Mouse (Mus musculus) small intestine, adult 2 months (tissue): Measurements from ENCODE around the gene Mypn. TPM values are rescaled to one million over a fixed set of nuclear protein-coding genes. Genes with fewer than 3 reads are reported as not detected.

Source experiments
- H3K27ac ChIP-seq: fragments of 200-500 bp; 2 replicates; pipeline ENCODE4 v1.5.1; 2012; ENCODE audit warnings: low read depth, low read length, control low read depth, inconsistent platforms; ENCODE audit not compliant: insufficient read depth
- H3K27me3 ChIP-seq: fragments of 200-500 bp; 2 replicates; pipeline ENCODE4 v1.6.1; 2012; ENCODE audit warnings: mild to moderate bottlenecking, moderate library complexity, low read length, inconsistent platforms; ENCODE audit not compliant: control insufficient read depth, insufficient read depth
- H3K36me3 ChIP-seq: fragments of 200-500 bp; 2 replicates; pipeline ENCODE4 v1.6.1; 2012; ENCODE audit warnings: mild to moderate bottlenecking, low read length, control low read depth, inconsistent platforms; ENCODE audit not compliant: control insufficient read depth, insufficient read depth
- H3K4me1 ChIP-seq: fragments of 200-500 bp; 2 replicates; pipeline ENCODE4 v1.6.1; 2012; ENCODE audit warnings: low read length, inconsistent platforms, mixed read lengths; ENCODE audit not compliant: control insufficient read depth, insufficient read depth, insufficient read length
- H3K4me3 ChIP-seq: fragments of 200-500 bp; 2 replicates; pipeline ENCODE4 v1.5.1; 2012; ENCODE audit warnings: low read depth, mild to moderate bottlenecking, control low read depth, inconsistent platforms, low read length, moderate library complexity
- CTCF ChIP-seq: fragments of 200-500 bp; IDR thresholded peaks from 2 replicates; pipeline ENCODE4 v1.5.1; 2012; ENCODE audit warnings: low read depth, mild to moderate bottlenecking, control low read depth, inconsistent platforms, low read length, moderate library complexity, mixed read lengths; ENCODE audit not compliant: insufficient replicate concordance, insufficient read length; ENCODE audit errors: extremely low read depth
- POLR2A ChIP-seq: fragments of 200-500 bp; IDR thresholded peaks from 2 replicates; pipeline ENCODE4 v1.6.1; 2012; ENCODE audit warnings: low read depth, mild to moderate bottlenecking, control low read depth, inconsistent platforms, low read length, moderate library complexity
- WGBS: fragments of 180-500 bp; shearing (Covaris S2); methylation state at CpG from one replicate; pipeline ENCODE4 v1.1.7; 2018; 5-methylcytosine and 5-hydroxymethylcytosine counted together
- polyA plus RNA-seq: library from polyadenylated mRNA; depleted of rRNA; stranded (reverse); fragments of >200 nt; gene quantifications from 2 replicates; pipeline ENCODE4 v1.2.3, GENCODE M21; 2012

The Mypn gene
- polyA plus RNA-seq, 1 experiment: 0.05 TPM

- no peaks in the 10 kb centered on the region for H3K36me3 ChIP-seq
- no peaks in the 10 kb centered on the region for H3K27me3 ChIP-seq
- no peak overlapping the region for H3K4me3 ChIP-seq
- H3K27ac ChIP-seq: no peak overlapping the region
- no peaks in the 10 kb centered on the region for H3K4me1 ChIP-seq
- TF ChIP-seq CTCF (no peak), POLR2A (no peak)
- WGBS: 49% methylated on average over 11 of the region's 11 CpGs
Measured at GRCm38 (mm10) chr10:63125343-63125742, 78.4 kb downstream of the Mypn start.

GRCm38 (mm10) chr10:63124016-63124415 lies 79.7 kb downstream of the Mypn start:
- 91% methylated on average over 10 of the region's 10 CpGs for WGBS
- TF ChIP-seq CTCF: no peak
- Histone ChIP-seq H3K4me3 (no peak overlapping the region), H3K27ac (no peak overlapping the region), H3K36me3 (no peaks in the 10 kb centered on the region), H3K27me3 (no peaks in the 10 kb centered on the region), H3K4me1 (no peaks in the 10 kb centered on the region)

- H3K27ac ChIP-seq: no peak overlapping the region
- H3K36me3 ChIP-seq: no peaks in the 10 kb centered on the region
- 81% methylated on average over 8 of the region's 8 CpGs for WGBS
- H3K4me3 ChIP-seq: no peak overlapping the region
- TF ChIP-seq CTCF: no peak
- no peaks in the 10 kb centered on the region for H3K27me3 ChIP-seq
- no peaks in the 10 kb centered on the region for H3K4me1 ChIP-seq
Measured at GRCm38 (mm10) chr10:63123141-63123540, 80.6 kb downstream of the Mypn start.

GRCm38 (mm10) chr10:63122516-63122915 lies 81.2 kb downstream of the Mypn start:
- H3K36me3 ChIP-seq: no peaks in the 10 kb centered on the region
- H3K27ac ChIP-seq: no peak overlapping the region
- no peaks in the 10 kb centered on the region for H3K27me3 ChIP-seq
- WGBS: 21% methylated on average over 8 of the region's 8 CpGs
- TF ChIP-seq CTCF (no peak), POLR2A (no peak)
- no peak overlapping the region for H3K4me3 ChIP-seq
- no peaks in the 10 kb centered on the region for H3K4me1 ChIP-seq

- Histone ChIP-seq H3K4me1 (no peaks in the 10 kb centered on the region), H3K27me3 (no peaks in the 10 kb centered on the region), H3K4me3 (no peak overlapping the region), H3K36me3 (no peaks in the 10 kb centered on the region), H3K27ac (no peak overlapping the region)
- 83% methylated on average over 14 of the region's 14 CpGs for WGBS
- TF ChIP-seq CTCF: no peak
- TF ChIP-seq POLR2A: no peak
Measured at GRCm38 (mm10) chr10:63121961-63122360, 81.8 kb downstream of the Mypn start.

GRCm38 (mm10) chr10:63119916-63120315 lies 83.8 kb downstream of the Mypn start:
- H3K36me3 ChIP-seq: no peaks in the 10 kb centered on the region
- no peak overlapping the region for H3K27ac ChIP-seq
- no peaks in the 10 kb centered on the region for H3K4me1 ChIP-seq
- 64% methylated on average over 14 of the region's 14 CpGs for WGBS
- TF ChIP-seq CTCF (no peak), POLR2A (no peak)
- no peak overlapping the region for H3K4me3 ChIP-seq
- H3K27me3 ChIP-seq: no peaks in the 10 kb centered on the region

DNA sequence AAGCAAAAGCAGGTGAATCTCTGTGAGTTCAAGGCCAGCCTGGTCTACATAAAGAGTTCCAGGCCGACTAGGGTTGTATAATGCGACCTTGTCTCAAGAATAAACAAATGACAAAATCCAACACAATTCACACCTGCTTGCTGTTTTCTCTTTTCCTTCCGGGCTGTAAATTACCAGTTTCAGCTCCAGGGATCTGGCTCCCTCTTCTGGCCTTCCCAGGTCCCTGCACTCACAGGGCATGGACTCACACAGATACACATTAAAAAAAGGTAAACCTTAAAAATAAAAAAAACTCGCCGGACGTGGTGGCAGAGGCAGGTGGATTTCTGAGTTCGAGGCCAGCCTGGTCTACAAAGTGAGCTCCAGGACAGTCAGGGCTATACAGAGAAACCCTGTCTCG lies 86.2 kb downstream of the Mypn start:
- WGBS: 91% methylated on average over 8 of the region's 8 CpGs
- H3K36me3 ChIP-seq: no peaks in the 10 kb centered on the region

DNA sequence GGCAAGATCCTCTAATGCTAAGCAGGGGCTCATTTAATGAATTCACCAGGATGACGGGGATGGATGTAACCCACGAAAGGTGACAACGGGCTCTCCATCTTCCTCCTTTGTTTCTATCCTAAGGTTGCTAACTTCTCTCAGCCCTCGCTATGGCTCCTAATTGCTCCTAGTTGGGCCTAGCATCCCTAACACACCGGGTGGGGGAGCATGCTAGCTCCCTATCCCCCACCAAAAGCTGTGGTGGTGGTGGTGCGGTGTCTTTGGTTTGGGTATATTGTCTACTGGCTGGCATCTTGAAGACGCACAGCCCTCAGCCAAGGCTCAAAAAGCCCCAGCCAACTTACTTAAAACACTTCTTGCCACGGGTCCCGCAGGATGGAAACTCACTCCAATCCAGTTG lies 87.4 kb downstream of the Mypn start:
- TF ChIP-seq POLR2A (no peak), CTCF (no peak)
- no peaks in the 10 kb centered on the region for H3K4me1 ChIP-seq
- WGBS: 94% methylated on average over 9 of the region's 9 CpGs

More for the DNA sequence above, 86.2 kb downstream of the Mypn start:
- Histone ChIP-seq H3K4me3 (no peak overlapping the region), H3K27me3 (no peaks in the 10 kb centered on the region), H3K4me1 (no peaks in the 10 kb centered on the region), H3K27ac (no peak overlapping the region)
- TF ChIP-seq CTCF (no peak), POLR2A (no peak)

More for the DNA sequence above, 87.4 kb downstream of the Mypn start:
- Histone ChIP-seq H3K27me3 (no peaks in the 10 kb centered on the region), H3K36me3 (no peaks in the 10 kb centered on the region), H3K4me3 (no peak overlapping the region), H3K27ac (no peak overlapping the region)
